Mouse (Mus musculus): ENCODE data around the gene Notch4. TPM values are rescaled to one million over a fixed set of nuclear protein-coding genes. Genes with fewer than 3 reads are reported as not detected.
"Not testable (repeated sequence)": the region's sequence is repeated elsewhere in the genome, so short reads cannot be mapped to it uniquely, and the experiment has no call there.

Gene Notch4
- polyA plus RNA-seq (2017; shearing (Covaris generic)), result under 1 TPM; 0.52 to 0.58 TPM

DNA sequence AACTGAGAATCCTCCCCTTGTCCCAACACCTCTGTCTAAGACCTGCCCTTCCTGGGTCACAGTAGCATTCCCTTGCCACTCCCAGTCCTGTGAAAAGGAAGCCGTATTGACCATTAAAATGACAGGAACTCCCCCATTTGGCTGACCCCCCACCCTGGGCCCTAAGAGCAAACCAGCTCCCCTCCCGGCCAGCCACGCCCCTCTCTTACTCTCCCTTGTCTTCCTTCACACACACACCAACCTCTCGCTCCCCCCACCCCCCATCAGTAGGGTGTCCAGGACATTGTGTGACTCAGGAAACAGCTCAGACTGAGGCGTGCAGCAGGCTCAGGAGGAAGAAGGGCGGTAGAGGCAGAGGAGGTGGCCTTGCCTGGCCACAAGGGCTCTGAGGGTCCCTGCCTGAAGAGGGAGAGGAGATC lies at the start of gene Notch4:
Notch4 (plus strand) TSS at position 266 of the 419 bp plus-strand sequence.
- ATAC-seq, result no peak

DNA sequence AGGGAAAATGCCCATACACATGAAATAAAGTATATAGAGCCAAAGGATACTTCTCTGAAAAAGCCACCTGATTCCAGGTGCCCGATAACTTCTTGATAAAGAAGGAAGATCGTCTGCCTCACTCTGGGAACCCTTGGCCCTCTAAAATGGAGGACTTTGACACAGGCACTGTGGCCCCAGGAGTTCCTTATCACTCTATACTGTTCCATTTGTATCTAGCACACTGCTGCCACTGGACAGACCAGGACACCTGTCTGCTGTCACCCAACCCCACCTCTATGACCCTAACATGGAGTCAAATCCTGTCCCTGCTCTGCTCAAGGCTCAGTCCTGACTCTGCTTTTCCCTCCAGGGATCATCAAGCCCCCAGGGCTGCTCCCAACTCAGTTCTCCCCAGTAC lies 47.6 kb upstream of the Notch4 start:
- ATAC-seq, result no peak

DNA sequence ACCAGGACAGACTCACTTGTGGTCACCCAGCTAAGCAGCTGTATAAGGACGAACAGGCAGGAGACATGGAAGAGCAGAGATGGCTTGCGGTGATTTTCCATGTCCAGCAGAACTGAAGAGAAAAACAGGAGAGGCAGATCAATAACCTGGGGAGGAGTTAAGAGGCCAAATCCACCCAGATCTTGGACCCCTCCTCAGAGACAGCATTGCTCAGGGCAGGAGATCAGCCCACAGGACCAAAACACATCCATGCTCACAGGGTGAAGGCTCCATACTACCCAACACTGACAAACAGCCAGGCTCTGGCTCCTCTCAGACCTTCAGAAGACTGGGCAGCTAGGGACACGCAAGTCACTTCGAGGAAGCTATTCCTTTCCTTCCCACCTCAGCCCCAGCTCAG lies 46.8 kb upstream of the Notch4 start, which contains the start of gene Btnl6:
Btnl6 (minus strand) TSS at position 101 of the 400 bp plus-strand sequence.
- no peak for ATAC-seq

DNA sequence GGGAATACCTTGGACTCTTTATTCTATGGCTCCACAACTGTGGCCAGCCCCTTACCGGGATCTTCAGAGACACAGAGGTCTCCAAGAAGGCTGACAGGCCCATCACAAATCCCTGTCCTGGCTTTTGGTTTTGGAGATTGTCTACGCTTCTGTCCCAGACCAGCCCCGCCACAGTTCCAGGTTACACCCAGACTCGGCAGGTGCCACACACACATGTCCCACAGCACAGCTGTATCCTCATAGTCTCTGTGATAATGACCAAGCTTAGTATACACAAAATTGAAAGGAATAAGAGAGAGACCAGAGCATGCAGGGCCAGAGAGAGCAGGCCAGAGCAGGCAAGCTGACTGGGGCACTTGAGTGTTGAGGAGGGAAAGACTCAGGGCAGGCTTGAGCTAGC lies 46.3 kb upstream of the Notch4 start:
- ATAC-seq, result no peak

DNA sequence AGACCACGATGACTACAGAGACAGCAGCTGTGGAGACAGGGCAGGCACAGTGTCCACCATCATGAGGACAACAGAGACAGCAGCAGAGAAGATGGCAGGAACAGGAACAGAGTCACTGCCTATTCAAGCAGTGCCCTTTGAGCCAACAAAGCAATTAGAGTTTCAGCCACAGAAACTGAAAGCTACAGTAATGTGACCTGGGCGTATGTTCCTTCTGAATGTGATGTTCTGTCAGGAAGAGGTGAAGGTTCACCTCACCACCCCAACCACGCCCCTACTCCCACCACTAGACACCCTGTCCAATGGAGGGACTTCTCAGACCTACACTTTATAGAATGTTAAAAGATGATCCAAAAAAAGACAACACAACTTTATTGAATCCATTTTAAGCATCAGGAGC lies 45.5 kb upstream of the Notch4 start:
- ATAC-seq, result not testable (repeated sequence)

DNA sequence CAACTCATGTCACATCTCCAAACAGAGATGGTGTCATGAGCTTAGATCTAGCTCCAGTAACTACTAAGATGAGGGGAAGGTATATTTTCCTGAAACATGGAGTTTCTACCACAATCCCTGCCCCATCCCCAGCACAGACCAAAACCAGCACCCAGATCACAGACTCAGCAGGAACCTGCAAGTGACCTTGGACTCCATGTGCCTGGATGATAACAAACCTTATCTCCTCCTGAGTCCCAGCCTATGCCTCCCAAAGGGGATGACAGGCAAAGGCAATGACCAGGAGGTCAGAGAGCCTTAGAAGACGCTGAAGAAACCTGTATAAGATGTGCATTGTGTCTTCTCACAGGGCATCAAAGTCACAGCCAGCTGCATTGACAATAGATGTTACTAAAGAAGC lies 45.1 kb upstream of the Notch4 start:
- ATAC-seq, result no peak

DNA sequence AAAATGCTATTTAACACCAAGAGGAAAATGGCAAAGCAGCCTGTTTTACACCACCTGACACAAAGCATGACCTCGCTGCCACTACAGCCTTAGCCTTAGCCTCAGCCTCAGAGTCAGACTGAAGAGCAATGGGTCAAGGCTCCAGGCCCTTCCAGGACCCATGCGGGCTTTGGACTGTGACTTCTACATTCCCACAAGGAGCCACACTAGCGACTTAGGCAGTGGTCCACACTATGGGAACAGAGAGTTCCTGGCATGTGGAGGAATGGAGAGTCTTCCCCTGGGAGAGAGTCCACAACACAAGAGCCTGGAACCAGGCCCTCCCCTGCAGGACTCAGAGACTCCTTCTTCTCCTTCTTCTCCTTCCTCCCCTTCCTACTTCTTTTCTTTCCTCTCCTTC lies 31.4 kb upstream of the Notch4 start:
- ATAC-seq, result no peak

DNA sequence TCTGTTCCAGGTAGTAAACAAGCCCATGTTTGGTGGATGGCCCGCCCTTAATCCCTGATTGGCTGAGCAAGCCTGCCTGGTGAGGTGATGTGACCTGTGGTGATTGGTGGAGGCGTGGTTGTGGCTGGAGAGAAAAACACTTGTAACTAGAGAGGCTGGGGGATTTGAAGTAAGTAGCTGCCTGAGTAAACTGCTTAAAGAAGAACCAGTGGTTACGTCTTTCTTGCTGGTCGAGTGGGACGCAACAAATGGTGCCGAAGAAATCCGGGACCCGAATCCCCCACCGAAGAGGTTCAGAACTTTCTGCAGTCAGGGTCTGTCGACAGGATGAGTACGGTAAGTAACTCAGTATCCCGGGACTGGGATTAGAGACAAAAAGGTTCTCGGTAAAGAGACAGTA lies 20.5 kb upstream of the Notch4 start:
- not testable (repeated sequence) for ATAC-seq

DNA sequence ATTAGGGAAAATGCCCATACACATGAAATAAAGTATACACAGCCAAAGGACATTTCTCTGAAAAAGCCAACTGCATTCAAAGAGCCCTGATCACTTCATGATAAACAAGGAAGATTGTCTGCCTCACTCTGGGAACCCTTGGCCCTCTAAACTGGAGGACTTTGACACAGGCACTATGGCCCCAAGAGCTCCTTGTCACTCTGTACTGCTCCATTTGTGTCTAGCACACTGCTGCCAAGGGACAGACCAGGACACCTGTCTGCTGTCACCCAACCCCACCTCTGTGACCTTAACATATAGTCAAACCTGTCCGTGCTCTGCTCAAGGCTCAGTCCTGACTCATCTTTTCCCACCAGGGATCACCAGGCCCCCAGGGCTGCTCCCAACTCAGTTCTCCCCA lies 17.3 kb upstream of the Notch4 start:
- ATAC-seq, result no peak

DNA sequence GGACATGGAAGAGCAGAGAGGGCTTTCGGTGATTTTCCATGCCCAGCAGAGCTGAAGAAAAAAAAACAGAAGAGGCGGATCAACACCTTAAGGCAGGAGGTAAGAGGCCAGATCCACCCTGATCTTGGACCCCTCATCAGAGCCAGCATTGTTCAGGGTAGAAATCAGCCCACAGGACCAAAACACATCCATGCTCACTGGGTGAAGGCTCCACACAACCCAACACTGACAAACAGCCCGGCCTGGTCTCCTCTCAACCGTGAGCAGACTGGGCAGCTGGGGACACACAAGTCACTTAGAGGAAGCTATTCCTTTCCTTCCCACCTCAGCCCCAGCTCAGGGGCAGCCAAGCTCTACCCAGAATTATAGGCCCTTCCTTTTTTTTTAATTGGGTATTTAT lies 16.5 kb upstream of the Notch4 start:
- ATAC-seq, result no peak

DNA sequence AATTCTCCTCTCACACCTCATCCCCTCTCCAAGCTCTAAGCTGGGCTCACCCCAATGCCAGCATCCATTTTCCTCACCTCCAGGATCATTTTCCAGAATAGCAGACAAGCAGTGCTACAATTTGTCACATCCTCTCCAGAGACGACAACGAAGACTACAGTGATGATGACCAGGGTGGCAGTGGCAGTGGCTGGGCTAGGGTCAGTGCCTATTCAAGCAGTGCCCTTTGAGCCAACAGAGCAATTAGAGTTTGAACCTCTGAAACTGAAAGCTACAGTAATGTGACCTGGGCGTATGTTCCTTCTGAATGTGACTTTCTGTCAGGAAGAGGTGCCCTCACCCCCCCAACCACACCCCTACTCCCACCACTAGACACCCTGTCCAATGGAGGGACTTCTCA lies 14.9 kb upstream of the Notch4 start:
- no peak for ATAC-seq

DNA sequence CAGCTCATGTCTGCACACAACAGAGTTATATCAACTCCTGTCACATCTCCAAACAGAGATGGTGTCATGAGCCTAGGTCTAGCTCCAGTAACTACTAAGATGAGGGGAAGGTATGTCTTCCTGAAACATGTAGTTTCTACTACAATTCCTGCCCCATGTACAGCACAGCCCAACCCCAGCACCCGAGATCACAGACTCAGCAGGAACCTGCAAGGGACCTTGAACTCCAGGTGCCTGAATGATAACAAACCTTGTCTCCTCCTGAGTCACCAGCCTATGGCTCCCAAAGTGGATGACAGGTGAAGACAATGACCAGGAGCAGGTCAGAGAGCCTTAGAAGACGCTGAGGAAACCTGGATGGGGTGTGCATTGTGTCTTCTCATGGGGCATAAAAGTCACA lies 14.2 kb upstream of the Notch4 start:
- no peak for ATAC-seq

DNA sequence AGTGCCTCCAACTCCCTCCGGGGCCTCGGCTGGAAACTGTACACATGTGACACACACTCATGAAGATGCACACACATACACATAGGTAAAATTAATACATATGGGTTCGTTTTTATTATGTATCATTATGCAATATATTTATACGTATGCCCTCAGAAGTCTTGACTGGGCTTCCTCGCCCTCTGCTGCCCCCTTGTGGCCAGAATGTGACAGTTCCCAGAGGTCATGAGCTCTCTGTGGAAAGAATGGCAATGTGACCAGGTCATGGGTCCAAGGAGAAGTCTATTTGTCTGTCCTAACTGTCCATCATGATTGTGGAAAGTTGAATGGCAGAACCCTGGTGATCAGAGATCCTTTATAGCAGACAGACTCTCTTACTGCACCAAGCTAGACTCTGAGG lies 8.6 kb upstream of the Notch4 start:
- peak; percentile 46 for ATAC-seq

DNA sequence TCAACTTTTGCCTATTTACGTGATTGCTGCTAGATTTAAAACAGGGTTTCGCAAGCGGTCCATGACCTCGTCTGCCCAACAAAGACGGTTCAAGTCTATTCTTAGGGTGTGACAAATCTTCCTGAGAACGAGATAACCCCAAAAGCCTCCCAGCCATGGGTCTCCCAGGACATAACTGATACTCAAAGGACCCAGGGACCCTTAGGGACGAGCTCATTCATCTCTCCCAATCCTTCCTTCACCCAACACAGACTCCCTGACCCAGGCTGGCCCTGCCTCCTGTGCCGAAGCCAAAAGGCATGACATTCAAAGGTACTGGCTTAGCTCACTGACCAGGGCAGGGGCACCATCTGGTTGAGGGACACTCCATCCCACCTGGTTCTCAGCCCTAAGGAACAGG lies 7.7 kb upstream of the Notch4 start:
- no peak for ATAC-seq

DNA sequence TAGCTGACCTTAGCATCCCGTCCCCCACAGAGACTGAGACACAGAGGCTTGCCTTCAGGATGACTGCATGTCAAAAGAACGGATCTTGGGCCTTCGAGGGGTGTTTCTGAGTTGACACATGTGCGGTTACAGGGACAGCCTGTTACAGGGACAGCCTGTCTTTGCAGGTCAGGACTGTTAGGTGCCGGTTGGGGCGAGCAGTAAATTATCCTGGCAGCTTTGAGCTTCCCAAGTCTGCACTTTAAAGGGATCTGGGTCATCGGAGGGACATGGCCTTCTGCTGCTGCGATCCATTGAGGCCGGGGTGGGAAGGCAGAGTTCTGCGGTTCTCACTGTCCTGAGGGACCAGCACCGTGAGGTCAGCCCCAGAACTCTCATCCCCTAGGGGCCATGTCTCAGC lies 6.7 kb upstream of the Notch4 start:
- no peak for ATAC-seq

DNA sequence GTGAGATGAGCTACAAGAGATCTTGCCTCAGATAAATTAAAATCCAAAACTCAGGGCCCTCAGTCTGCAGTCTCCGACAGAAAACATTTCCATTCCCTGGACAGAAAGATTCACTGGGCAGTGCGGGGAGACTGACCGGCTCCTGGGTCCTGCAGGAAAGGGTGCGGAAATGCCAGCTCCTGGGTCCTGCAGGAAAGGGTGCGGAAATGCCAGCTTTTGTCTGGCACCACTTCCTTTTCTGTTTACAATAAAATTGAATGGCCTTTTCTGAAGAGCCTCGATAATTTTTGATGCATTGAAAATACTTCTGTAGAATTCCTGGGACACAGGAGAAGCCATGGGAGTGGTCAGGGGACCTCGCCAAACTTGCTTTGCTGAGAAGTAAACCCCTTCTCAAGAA lies 5.0 kb upstream of the Notch4 start:
- ATAC-seq, result no peak

DNA sequence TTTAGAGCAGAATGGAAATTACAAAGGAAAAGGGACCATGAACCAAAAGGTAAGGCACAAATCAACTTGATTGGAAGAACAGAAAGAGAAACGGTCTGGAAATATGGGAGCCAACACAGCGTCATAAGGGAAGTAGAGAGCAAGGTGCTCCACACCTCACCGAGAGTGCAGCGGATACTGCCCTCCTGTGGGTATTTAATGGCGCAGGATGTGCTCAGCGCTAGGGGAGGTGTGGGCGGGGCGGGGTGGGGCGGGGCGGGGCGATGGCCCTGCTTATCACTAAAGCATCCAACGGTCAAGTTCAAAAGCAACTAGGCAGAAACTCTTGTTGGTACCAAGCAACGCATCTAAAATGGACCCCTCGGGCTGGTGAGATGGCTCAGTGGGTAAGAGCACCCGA lies 4.2 kb upstream of the Notch4 start:
- no peak for ATAC-seq

DNA sequence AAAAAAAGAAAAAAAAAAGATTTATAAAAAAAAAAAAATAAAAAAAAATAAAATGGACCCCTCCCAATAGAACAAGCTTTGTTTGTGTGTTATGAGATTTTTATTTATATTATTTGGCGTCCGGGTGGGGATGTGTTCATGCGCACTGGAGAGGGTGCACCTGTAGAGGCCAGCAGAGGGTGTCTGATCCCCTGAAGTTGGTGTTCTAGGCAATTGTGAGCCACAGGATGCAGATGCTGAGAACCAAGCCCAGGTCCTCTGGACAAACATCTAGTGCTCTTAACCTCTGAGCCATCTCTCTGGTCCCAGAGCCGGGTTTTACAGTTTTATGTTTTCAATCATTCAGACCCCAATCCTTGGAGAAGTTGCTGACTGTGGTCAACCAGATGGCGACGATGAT lies 3.6 kb upstream of the Notch4 start:
- no peak for ATAC-seq

DNA sequence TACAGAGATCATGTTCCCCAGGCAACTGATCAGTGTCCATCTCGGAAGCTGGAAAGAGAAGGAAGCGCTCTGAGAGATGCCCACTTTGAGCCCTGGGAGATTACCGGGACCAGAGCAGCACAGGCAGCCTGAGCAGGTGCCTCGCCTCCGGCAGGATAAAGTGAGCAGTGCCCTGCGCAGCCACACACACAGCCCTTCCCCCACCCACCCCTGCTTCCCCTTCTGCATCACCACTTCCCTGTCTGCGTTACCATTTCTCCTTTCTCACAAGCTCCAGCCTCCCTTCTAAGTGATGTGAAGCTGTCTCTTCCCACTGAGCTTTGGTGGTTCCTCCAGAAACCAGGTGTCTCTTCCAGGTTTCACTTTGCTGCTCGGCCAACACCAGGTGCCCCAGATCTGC lies 2.9 kb upstream of the Notch4 start:
- ATAC-seq, result no peak

DNA sequence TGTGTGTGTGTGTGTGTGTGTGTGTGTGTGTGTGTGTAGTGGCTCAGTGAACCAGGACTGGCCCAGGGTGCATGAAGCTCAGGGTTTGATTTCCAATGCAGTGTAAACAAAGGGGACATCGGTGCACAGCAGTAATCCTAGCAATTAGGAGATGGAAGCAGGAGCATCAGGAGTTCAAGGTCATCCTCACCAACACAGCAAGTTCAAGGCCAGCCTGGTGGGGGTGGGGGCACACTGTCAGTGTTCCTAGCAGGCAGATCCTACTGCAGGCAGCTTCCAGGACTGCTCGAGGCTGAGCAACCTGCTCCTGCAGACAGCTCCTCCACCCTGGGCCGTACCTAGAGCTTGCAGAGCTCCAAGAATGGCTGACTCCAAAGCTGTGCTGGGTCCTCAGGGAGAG lies 1.5 kb upstream of the Notch4 start:
- no peak for ATAC-seq

DNA sequence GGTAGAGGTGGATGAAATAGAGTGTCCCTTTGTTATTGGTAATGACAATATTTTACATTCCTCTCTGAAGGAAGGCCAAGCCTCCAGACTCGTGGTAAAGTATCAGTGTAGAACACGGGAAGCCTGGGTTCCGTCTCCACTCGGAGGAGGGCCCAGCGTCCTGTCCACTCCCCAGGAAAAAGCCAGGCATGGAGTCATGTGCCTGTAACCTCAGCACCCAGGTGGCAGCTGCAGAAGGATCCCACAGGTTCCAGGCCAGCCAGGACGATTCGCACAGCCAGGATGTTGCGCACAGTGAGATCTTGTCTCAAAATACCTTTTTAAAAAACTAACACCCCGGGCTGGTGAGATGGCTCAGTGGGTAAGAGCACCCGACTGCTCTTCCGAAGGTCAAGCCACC lies 714 bp upstream of the Notch4 start:
- ATAC-seq, result no peak

DNA sequence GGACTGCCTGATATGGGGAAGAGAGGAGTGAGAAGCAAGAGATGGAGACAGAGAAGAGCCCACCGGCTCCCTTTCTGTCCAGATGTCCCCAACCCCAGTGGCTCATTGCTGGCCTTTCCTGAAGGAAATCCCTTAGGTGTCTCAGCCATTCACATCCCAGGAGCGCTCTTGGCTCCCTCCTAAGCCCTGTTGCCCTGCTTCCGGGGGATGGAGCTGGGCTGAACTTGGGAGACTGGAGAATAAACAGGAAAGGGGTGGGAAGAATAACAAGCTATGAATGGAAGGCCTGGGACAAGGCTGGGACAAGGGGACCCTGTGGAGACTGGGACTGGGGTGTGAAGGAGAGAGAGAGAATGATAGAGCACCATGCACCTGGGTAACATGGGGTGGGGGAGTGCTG lies 728 bp downstream of the Notch4 start:
- no peak for ATAC-seq

DNA sequence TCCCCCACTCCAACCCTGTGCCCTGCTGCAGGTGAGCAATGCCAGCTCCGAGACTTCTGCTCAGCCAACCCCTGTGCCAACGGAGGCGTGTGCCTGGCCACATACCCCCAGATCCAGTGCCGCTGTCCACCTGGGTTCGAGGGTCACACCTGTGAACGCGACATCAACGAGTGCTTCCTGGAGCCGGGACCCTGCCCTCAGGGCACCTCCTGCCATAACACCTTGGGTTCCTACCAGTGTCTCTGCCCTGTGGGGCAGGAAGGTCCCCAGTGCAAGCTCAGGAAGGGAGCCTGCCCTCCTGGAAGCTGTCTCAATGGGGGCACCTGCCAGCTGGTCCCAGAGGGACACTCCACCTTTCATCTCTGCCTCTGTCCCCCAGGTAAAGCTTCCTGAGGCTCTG lies 3.2 kb downstream of the Notch4 start:
- ATAC-seq, result no peak

DNA sequence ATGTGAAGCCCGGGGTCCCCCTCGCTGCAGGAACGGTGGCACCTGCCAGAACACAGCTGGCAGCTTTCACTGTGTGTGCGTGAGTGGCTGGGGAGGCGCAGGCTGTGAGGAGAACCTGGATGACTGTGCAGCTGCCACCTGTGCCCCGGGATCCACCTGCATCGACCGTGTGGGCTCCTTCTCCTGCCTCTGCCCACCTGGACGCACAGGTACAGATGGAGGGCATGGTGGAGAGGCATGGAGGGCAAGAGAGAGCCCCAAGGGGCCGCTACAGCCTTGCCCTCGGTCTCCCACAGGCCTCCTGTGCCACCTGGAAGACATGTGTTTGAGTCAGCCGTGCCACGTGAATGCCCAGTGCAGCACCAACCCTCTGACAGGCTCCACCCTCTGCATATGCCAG lies 4.4 kb downstream of the Notch4 start:
- ATAC-seq, result no peak

DNA sequence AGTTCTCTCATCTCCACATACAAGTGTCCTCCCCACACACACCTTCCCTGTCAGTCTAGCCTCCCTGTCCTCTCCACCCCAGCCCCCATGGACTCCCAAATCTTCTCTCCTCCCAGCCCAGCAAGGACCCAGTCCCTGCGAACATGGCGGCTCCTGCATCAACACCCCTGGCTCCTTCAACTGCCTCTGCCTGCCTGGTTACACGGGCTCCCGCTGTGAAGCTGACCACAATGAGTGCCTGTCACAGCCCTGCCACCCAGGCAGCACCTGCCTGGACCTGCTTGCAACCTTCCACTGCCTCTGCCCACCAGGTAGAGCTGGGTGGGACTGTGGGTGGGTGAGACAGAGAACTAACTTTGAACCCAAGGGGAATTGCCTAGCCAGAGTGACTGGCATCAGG lies 5.9 kb downstream of the Notch4 start:
- no peak for ATAC-seq

DNA sequence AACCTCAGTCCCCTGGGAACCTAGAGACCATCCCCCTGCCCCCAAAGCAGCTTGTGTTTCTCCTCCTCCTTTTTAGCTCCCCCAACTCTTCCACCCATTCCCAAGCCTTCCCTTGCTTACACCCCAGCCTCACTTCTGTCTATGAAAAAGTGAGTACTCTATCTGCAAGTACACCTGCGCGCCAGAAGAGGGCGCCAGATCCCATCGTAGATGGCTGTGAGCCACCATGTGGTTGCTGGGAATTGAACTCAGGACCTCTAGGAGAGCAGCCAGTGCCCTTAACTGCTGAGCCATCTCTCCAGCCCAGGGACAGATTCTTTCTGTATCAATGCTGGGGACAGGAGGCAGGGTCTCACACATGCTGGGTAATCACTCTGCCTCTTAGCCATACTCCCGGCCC lies 7.8 kb downstream of the Notch4 start:
- no peak for ATAC-seq
